Mouse (Mus musculus) olfactory bulb, adult 2 months (tissue): ENCODE results near the gene Prkn.

Experiments
- CTCF ChIP-seq: fragments of 200-500 bp; IDR thresholded peaks from 2 replicates; pipeline ENCODE4 v1.5.1; 2012; ENCODE audit warnings: low read depth, mild to moderate bottlenecking, low read length, moderate library complexity; ENCODE audit not compliant: insufficient read depth
- POLR2A ChIP-seq: fragments of 200-500 bp; IDR thresholded peaks from 2 replicates; pipeline ENCODE4 v1.6.1; 2012; ENCODE audit warnings: mild to moderate bottlenecking, low read depth, low read length, moderate library complexity; ENCODE audit not compliant: insufficient read depth

- TF ChIP-seq POLR2A = no peak
- TF ChIP-seq CTCF = no peak
These were observed 1122.6 kb downstream of the Prkn start for GRCm38 (mm10) chr17:11962808-11963207.
